Comparison of ENCODE assay signal across 12 mouse cellular contexts in genomic region chr5:15606677-15607076, GRCm38 (mm10). TPM values are rescaled to one million over a fixed set of nuclear protein-coding genes. Genes with fewer than 3 reads are reported as not detected.
A peak's percentile ranks its signal among the peaks of the same experiment; 100 is the strongest.
DNase-seq lines count a peak whose midpoint lies in the region; ATAC-seq lines count a peak whose summit lies in the region.
"Not testable (repeated sequence)": the region's sequence is repeated elsewhere in the genome, so short reads cannot be mapped to it uniquely, and the experiment has no call there.
"Had no signal": no experiment of that assay in that cellular context is flagged by ENCODE, and none has a peak within 500 bp of the region (broad histone marks: within the 10 kb centered on the region; RNA-seq: fewer than 3 reads in every experiment).

No protein-coding gene starts in this region.

- peak; percentile 43; the same call in 1 of the 2 replicates for ATAC-seq in forebrain, embryonic 13.5 days
- ATAC-seq in heart, embryonic 14.5 days (ENCODE audit: insufficient number of reproducible peaks, insufficient read depth, low FRiP score, low read depth) = peak; percentile 81; the same call in 1 of the 2 replicates

- not testable (repeated sequence) for H3K9ac ChIP-seq in forebrain, embryonic 13.5 days; heart, embryonic 14.5 days (ENCODE audit: low read length)

- H3K27ac ChIP-seq in forebrain, embryonic 13.5 days; heart, embryonic 14.5 days (replicated peaks in 1 of 2; ENCODE audit: control insufficient read depth in 1 of 2, insufficient read depth in 1 of 2, low read depth in 2 of 2, low read length in 2 of 2): not testable (repeated sequence)

- not testable (repeated sequence) for H3K4me1 ChIP-seq in forebrain, embryonic 13.5 days; heart, embryonic 14.5 days (ENCODE audit: control insufficient read depth in 2 of 2, insufficient read depth in 2 of 2, low read length in 2 of 2)

- H3K4me2 ChIP-seq in forebrain, embryonic 13.5 days; heart, embryonic 14.5 days (ENCODE audit: low read length): not testable (repeated sequence)

- H3K9me3 ChIP-seq in forebrain, embryonic 13.5 days (replicated peaks) = peaks cover 29% of the 10 kb centered on the region
- peaks cover 12% of the 10 kb centered on the region for H3K9me3 ChIP-seq in heart, embryonic 14.5 days (ENCODE audit: control insufficient read depth, low read length)

- not testable (repeated sequence) for H3K27me3 ChIP-seq in forebrain, embryonic 13.5 days; heart, embryonic 14.5 days (ENCODE audit: control insufficient read depth, insufficient read depth, low read length)

- not testable (repeated sequence) for H3K36me3 ChIP-seq in forebrain, embryonic 13.5 days (ENCODE audit: poor library complexity, severe bottlenecking); heart, embryonic 14.5 days (ENCODE audit: control insufficient read depth, insufficient read depth, low read length)

- 64% methylated on average over 6 of the region's 6 CpGs for WGBS in forebrain, embryonic 13.5 days
- 61% methylated on average over 5 of the region's 6 CpGs for WGBS in heart, embryonic 14.5 days

- not testable (repeated sequence) for H3K4me3 ChIP-seq in forebrain, embryonic 13.5 days; heart, embryonic 14.5 days (ENCODE audit: control insufficient read depth in 1 of 2, insufficient read depth in 1 of 2, low read depth in 1 of 2, low read length in 2 of 2)

- intact Hi-C loops in left cerebral cortex, postnatal 25 days (cut with DNase I) = not testable (repeated sequence)

- DNase-seq in B cell, adult 2 months = peak; percentile 2 to 3
- DNase-seq in kidney, adult 11 months = peak; percentile 11
- peak; percentile 3 to 18 for DNase-seq in left cerebral cortex, postnatal 25 days (ENCODE audit: low spot score in 2 of 2)
- DNase-seq in lung, postnatal 4 days = peak; percentile 20 to 23
- DNase-seq in spleen, adult 18-20 months = peak; percentile 2 to 4
- DNase-seq in thymus, postnatal 14 days = peak; percentile 9

RNA-seq across cellular contexts. Expression of gene Speer4d, which starts 12.2 kb away (rescaled TPM):
- not detected in 2 replicates for polyA plus RNA-seq in forebrain, embryonic 13.5 days (2015; fragmentation: Nextera tagmentation; extraction: Ambion mirVana)
- not detected in 2 replicates for polyA plus RNA-seq in heart, embryonic 14.5 days (2014; fragmentation: Nextera tagmentation; extraction: Ambion mirVana)
- total RNA-seq in left cerebral cortex, postnatal 25 days (2021) = not detected
- total RNA-seq: gastrocnemius, postnatal 14 days; layer of hippocampus, postnatal 14 days had no signal
- polyA plus RNA-seq: G1E; liver, embryonic 15.5 days had no signal

RNA-seq across cellular contexts. Expression of gene Gm21083, which starts 29.5 kb away (rescaled TPM):
- not detected in 2 replicates for polyA plus RNA-seq in forebrain, embryonic 13.5 days (2015; fragmentation: Nextera tagmentation; extraction: Ambion mirVana)
- polyA plus RNA-seq in heart, embryonic 14.5 days (2014; fragmentation: Nextera tagmentation; extraction: Ambion mirVana) = 0.35 TPM in 1 of 2 replicates, not detected in the other
- total RNA-seq in left cerebral cortex, postnatal 25 days (2021) = not detected
- total RNA-seq: G1E; gastrocnemius, postnatal 14 days; layer of hippocampus, postnatal 14 days had no signal
- polyA plus RNA-seq: G1E; liver, embryonic 15.5 days had no signal

RNA-seq across cellular contexts. Expression of gene 4930572O03Rik, which starts 50.2 kb away (rescaled TPM):
- not detected in 2 replicates for polyA plus RNA-seq in forebrain, embryonic 13.5 days (2015; fragmentation: Nextera tagmentation; extraction: Ambion mirVana)
- polyA plus RNA-seq in heart, embryonic 14.5 days (2014; fragmentation: Nextera tagmentation; extraction: Ambion mirVana) = not detected in 2 replicates
- not detected for total RNA-seq in left cerebral cortex, postnatal 25 days (2021)
- total RNA-seq: G1E; gastrocnemius, postnatal 14 days; layer of hippocampus, postnatal 14 days had no signal
- polyA plus RNA-seq: G1E; liver, embryonic 15.5 days had no signal
